Mouse (Mus musculus) spleen, postnatal 0 days (tissue): Measurements from ENCODE around the gene Olfr893. TPM values are rescaled to one million over a fixed set of nuclear protein-coding genes. Genes with fewer than 3 reads are reported as not detected.

Source experiments
- polyA plus RNA-seq: library from polyadenylated mRNA; unstranded; fragments of >200 nt; fragmentation: Nextera tagmentation; extraction: Ambion mirVana; gene quantifications from 2 replicates; pipeline ENCODE4 v1.2.1, GENCODE M21; 2015

The Olfr893 gene
- polyA plus RNA-seq, result not detected in 2 replicates

DNA sequence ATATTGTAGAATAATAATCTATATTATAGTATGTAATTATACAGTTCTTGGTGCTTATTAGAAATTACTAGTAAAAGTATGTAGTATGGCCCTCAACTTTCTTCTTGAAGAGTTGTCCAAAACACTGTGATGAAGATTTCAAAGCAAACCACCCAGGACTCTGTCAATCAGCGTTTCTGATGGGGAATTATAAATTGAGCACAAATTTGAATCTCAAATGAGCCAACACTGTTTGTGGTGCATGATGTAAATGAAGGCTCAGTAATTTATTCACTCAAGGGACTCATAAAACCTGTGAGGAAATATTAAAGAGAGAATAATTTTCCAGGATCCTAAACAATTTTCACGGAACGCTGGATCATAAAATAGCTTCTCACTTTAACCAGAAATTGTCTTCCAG is at the start of gene Olfr893:
Gene Olfr893, plus strand, starts transcription at position 301 of the 400 bp plus-strand sequence.

DNA sequence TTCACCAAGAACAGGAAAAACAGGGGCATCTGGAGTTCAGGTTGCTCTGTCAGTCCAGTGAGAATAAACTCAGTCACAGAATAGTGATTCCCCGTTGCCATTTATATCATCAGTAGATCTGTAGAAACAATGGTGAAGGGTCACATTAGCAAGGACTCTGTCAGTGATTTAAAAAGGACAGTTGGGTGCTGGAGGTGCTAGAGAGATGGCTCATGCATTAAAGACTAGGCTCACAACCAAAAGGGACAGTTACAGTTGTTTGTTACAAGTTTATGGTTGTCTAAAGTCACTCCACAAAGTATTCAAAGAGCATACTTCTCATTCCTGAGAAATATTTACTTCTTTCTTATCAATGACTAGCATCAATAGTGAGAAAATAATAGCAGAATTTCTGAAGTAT is 27.4 kb upstream of the Olfr893 start, which contains the start of gene Olfr891:
Gene Olfr891, minus strand, starts transcription at position 101 of the 400 bp plus-strand sequence.

DNA sequence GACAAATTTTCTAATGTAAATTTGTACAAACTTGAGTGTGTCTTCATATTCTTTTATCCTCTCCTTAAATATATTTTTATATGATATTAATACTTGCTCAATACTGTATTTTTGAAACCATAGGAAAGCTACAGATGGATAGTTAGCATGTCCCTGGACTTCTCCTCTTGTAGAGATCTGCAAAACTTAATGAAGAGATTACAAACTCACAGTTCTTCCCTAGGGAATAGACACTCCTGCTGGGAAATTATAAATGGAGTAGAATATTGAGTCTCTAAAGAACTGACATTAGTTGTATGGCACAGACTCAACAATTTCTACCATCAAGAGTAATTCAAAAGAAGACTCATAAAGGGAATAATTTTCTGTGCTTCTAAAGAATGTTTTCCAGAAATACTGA is 9.6 kb downstream of the Olfr893 start, which contains the start of gene Olfr894:
Gene Olfr894, plus strand, starts transcription at position 301 of the 400 bp plus-strand sequence.

DNA sequence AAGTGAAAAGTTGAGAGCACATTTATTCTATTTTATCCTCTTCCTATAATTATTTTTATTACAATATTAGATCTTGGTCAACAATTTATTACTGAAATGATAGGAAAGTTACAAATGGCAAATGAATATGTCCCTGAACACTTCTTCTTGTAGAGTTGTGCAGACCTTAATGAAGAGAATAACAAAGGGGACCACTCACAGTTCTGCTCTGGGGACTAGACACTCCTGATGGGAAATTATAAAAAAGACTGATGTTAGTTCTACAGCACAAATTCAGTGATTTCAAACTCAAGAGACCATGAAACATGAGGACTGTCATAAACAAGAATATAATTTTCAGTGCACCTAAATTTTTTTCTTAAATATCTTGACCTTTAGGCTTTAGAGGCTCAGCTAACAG is 44.3 kb downstream of the Olfr893 start, which contains the start of gene Olfr143:
Gene Olfr143, plus strand, starts transcription at position 301 of the 400 bp plus-strand sequence.

Other genes with a start within 250 kb of the Olfr893 start
- not detected in 2 replicates for gene Olfr881, start 216.5 kb upstream of the Olfr893 start, polyA plus RNA-seq
- gene Olfr883, start 182.6 kb upstream of the Olfr893 start, polyA plus RNA-seq, result not detected in 2 replicates
- not detected in 2 replicates for gene Olfr884, start 161.8 kb upstream of the Olfr893 start, polyA plus RNA-seq
- gene Olfr885, start 147.0 kb upstream of the Olfr893 start, polyA plus RNA-seq, result not detected in 2 replicates
- not detected in 2 replicates for gene Olfr887, start 124.3 kb upstream of the Olfr893 start, polyA plus RNA-seq
- not detected in 2 replicates for gene Olfr888, start 100.2 kb upstream of the Olfr893 start, polyA plus RNA-seq
- 0.13 and 0.18 TPM in 2 replicates for gene Olfr889, start 93.2 kb upstream of the Olfr893 start, polyA plus RNA-seq
- gene Olfr890, start 65.8 kb upstream of the Olfr893 start, polyA plus RNA-seq, result not detected in 2 replicates
- not detected in 2 replicates for gene Olfr891, start 27.5 kb upstream of the Olfr893 start, polyA plus RNA-seq
- gene Olfr894, start 9.7 kb downstream of the Olfr893 start, polyA plus RNA-seq, result not detected in 2 replicates
- not detected in 2 replicates for gene Olfr143, start 44.4 kb downstream of the Olfr893 start, polyA plus RNA-seq
- not detected in 2 replicates for gene Olfr895, start 59.5 kb downstream of the Olfr893 start, polyA plus RNA-seq
- gene Olfr896-ps1, start 82.7 kb downstream of the Olfr893 start, polyA plus RNA-seq, result not detected in 2 replicates
- not detected in 2 replicates for gene Olfr25, start 120.7 kb downstream of the Olfr893 start, polyA plus RNA-seq
- not detected in 2 replicates for gene Olfr898, start 140.0 kb downstream of the Olfr893 start, polyA plus RNA-seq
- gene Olfr250, start 158.5 kb downstream of the Olfr893 start, polyA plus RNA-seq, result not detected in 2 replicates
- gene Olfr251, start 168.7 kb downstream of the Olfr893 start, polyA plus RNA-seq, result not detected in 2 replicates
- not detected in 2 replicates for gene Olfr147, start 193.3 kb downstream of the Olfr893 start, polyA plus RNA-seq
- gene Olfr901, start 221.1 kb downstream of the Olfr893 start, polyA plus RNA-seq, result not detected in 2 replicates
- not detected in 2 replicates for gene Olfr902, start 239.3 kb downstream of the Olfr893 start, polyA plus RNA-seq